Mouse (Mus musculus): ENCODE results near the gene Plcd3.

DNA sequence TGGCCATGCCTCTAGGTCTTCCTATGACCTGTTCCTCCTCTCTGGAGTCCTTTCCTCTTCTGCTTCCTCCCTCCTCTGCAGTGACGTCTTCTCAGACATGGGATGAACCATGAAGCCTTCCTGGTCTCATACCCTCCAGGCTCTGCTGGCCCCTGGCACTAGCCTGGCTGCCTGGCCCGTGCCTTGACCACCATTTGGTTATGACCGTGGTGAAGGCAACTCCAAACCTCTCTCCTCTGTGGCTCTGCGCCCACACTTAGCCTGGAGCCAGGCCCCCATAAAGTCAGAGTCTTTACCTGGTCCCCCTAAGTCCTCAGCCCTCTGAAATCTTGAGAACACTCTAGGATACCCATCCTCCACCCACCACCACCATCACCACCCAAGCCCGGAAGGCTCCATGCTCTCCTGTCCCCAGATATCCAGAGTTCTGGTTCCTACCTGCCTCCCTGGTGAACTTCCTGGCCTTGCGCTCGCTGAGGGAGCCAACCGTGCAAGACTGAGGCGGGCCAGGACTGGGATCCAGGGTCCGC is 27.3 kb downstream of the Plcd3 start:
- TF ChIP-seq CTCF (IDR thresholded peaks at IDR 0.05; ENCODE audit: extremely low read depth, insufficient read depth, insufficient read length, insufficient replicate concordance): no peak
- no peak for TF ChIP-seq POLR2A (IDR thresholded peaks at IDR 0.05; ENCODE audit: low read depth, low read length)
